Mouse (Mus musculus): Measurements from ENCODE around the gene Serpinb8. TPM values are rescaled to one million over a fixed set of nuclear protein-coding genes. Genes with fewer than 3 reads are reported as not detected.

Gene Serpinb8
- 0.50 TPM in 1 of 2 replicates, not detected in the other for polyA plus RNA-seq (2011; ENCODE audit: insufficient read depth, insufficient read length, low replicate concordance, missing spikeins)

DNA sequence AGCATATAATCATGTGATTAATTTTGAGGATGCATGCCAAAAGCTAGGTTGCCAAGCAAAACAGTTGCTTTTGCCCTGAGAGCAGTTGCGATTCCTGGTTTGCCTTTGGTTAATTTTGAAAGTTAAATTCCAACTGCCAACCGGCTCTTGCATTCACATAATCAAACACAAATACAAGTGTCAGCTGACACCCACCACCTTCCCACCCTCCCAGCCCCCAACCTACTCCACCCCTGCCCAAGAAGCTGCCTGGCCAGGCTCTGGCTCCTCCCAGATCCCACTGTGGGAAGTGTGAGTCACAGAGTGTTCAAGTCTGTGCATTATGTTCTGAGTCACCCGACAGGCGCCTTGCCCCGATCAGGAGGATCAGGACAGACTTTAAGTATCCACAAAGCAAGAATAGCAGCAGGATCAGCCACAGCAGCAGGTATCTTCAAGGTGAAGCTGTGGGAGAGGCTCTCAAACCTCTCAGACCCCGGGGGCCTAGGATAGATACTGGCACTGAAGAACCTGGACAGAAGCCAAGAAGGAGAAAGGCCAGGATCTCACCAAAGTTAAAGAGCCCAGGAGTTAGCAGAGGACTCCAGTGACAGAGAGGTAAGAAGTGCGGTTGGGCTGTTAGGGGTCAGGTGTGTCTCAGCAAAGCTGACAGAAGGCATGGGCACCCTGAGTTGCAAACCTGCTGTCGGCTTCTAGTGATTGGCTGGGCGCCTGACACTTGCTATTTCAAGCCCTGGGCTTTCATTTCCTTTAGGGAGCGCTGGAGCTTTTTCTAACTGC, at the start of gene Serpinb8:
Serpinb8 (plus strand) TSS at position 316 of the 780 bp plus-strand sequence.
- TF ChIP-seq POLR2A (IDR thresholded peaks at IDR 0.05; ENCODE audit: borderline replicate concordance, control insufficient read depth, low read depth, low read length): no peak
- TF ChIP-seq CTCF (IDR thresholded peaks at IDR 0.05; ENCODE audit: control insufficient read depth, insufficient read depth, low read length): no peak
- H3K4me3 ChIP-seq (replicated peaks; ENCODE audit: control insufficient read depth, low read depth, low read length): no peak within 1 kb of the TSS
- no peak within 1 kb of the TSS for H3K27ac ChIP-seq (ENCODE audit: control insufficient read depth, insufficient read depth, low read depth, low read length, poor library complexity)
- 25% methylated on average over 10 of the region's 10 CpGs for WGBS
- H3K4me1 ChIP-seq (ENCODE audit: control insufficient read depth, insufficient read depth, low read length): peaks cover 1% of the 10 kb centered on the region; the same call in 1 of the 2 replicates

DNA sequence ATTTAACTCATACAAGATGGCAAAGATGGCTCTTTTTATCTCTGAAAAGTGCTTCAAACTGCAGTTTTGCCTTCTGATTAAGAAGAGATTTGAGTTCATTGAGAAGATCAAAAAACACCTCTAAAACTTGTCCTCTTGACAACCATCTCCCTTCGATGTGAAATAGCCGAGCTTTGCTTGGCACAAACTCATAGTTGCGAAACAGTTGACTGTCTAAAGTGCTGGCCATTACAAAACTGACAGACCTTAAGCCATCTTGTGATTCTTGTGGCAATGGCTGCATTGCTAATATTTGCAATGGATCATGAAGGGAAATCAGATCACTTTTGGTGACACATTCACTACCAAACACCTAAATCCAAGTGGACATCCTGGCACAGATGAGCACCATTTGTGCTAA, 30.3 kb upstream of the Serpinb8 start:
- H3K4me3 ChIP-seq (replicated peaks; ENCODE audit: control insufficient read depth, low read depth, low read length): no peak overlapping the region
- H3K4me1 ChIP-seq (ENCODE audit: control insufficient read depth, insufficient read depth, low read length): no peaks in the 10 kb centered on the region
- TF ChIP-seq POLR2A (IDR thresholded peaks at IDR 0.05; ENCODE audit: borderline replicate concordance, control insufficient read depth, low read depth, low read length) (no peak), CTCF (IDR thresholded peaks at IDR 0.05; ENCODE audit: control insufficient read depth, insufficient read depth, low read length) (no peak)
- 39% methylated on average over 3 of the region's 3 CpGs for WGBS
- no peak overlapping the region for H3K27ac ChIP-seq (ENCODE audit: control insufficient read depth, insufficient read depth, low read depth, low read length, poor library complexity)

DNA sequence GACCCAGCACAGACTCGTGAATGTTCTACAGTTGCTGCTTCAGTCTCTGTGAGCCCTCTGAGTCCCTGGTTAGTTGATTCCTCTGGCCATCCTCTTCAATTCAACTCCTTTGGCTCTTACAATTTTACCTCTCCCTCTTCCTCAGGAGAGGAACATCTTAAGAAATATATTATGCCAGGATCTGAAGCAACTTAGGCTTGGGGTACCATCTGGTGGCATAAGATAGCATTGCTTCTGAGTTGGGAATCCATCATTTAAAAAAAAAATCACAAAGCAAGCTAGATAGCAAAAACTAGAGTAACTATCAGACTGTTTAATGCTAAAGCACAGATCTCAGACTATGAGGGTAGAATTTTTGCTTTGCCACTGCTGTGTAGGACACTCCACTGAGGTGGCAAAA, 27.7 kb upstream of the Serpinb8 start:
- TF ChIP-seq CTCF (IDR thresholded peaks at IDR 0.05; ENCODE audit: control insufficient read depth, insufficient read depth, low read length): no peak
- no peak for TF ChIP-seq POLR2A (IDR thresholded peaks at IDR 0.05; ENCODE audit: borderline replicate concordance, control insufficient read depth, low read depth, low read length)
- Histone ChIP-seq H3K4me3 (replicated peaks; ENCODE audit: control insufficient read depth, low read depth, low read length) (no peak overlapping the region), H3K27ac (ENCODE audit: control insufficient read depth, insufficient read depth, low read depth, low read length, poor library complexity) (no peak overlapping the region), H3K4me1 (ENCODE audit: control insufficient read depth, insufficient read depth, low read length) (no peaks in the 10 kb centered on the region)
- 56% methylated on average over 1 of the region's 1 CpGs for WGBS

DNA sequence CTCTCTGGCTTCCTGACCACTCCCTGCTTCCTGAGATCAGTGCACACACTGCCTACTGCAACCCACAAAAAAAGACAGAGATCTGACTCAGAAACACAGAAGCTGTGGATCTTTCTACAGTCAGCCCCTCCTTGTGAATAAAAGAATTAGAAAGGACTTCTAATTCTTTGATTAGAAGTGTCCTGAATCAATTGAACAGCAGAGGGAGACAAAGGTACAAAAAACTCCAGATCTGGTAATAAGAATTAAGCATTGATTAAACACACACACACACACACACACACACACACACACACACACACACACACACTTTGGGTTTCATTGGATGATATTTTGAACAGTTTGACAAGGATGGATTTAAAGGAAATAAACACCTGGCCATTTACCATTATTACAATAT, 24.2 kb upstream of the Serpinb8 start:
- no peak for TF ChIP-seq CTCF (IDR thresholded peaks at IDR 0.05; ENCODE audit: control insufficient read depth, insufficient read depth, low read length)
- TF ChIP-seq POLR2A (IDR thresholded peaks at IDR 0.05; ENCODE audit: borderline replicate concordance, control insufficient read depth, low read depth, low read length): no peak
- no peak overlapping the region for H3K4me3 ChIP-seq (replicated peaks; ENCODE audit: control insufficient read depth, low read depth, low read length)
- no peaks in the 10 kb centered on the region for H3K4me1 ChIP-seq (ENCODE audit: control insufficient read depth, insufficient read depth, low read length)
- no peak overlapping the region for H3K27ac ChIP-seq (ENCODE audit: control insufficient read depth, insufficient read depth, low read depth, low read length, poor library complexity)

DNA sequence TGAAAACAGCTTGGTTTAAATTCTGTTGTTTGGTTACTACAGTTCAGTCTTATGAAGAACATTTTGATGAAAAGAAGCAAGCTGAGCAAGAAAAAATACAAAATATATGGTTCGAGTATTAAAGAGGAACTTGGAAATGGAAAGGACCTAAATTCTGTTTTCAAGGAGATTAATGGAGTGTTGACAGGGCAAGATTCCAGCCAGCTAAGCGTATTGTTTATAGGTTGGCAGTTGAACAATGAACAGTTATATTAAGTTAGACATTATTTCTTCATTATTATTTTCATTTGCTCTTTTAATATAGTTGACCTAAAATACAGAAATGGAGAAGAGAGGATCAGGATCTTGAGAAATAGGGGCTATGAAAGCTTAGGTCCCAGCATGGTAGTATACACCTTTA, 13.7 kb upstream of the Serpinb8 start:
- Histone ChIP-seq H3K4me3 (replicated peaks; ENCODE audit: control insufficient read depth, low read depth, low read length) (no peak overlapping the region), H3K27ac (ENCODE audit: control insufficient read depth, insufficient read depth, low read depth, low read length, poor library complexity) (no peak overlapping the region), H3K4me1 (ENCODE audit: control insufficient read depth, insufficient read depth, low read length) (no peaks in the 10 kb centered on the region)
- 51% methylated on average over 2 of the region's 2 CpGs for WGBS
- TF ChIP-seq CTCF (IDR thresholded peaks at IDR 0.05; ENCODE audit: control insufficient read depth, insufficient read depth, low read length) (no peak), POLR2A (IDR thresholded peaks at IDR 0.05; ENCODE audit: borderline replicate concordance, control insufficient read depth, low read depth, low read length) (no peak)

DNA sequence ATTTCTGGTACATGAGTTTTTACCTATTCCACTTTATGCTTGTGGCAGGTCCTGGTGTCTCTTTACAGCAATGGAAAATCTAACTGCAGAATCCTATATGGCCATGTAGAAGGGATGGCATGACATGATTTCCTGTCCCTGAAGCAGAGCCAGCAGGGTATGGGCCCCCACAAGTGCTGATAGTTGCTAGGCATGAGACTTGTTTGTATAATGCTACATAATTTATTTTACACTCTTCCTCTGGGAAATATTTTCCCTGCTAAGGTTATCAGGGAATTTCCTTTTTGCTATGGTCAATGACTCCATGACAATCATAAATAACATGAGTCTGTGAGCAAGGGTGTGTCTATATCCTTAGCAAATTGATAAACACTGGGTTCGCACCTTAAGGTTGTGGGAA, 12.3 kb upstream of the Serpinb8 start:
- TF ChIP-seq CTCF (IDR thresholded peaks at IDR 0.05; ENCODE audit: control insufficient read depth, insufficient read depth, low read length) (no peak), POLR2A (IDR thresholded peaks at IDR 0.05; ENCODE audit: borderline replicate concordance, control insufficient read depth, low read depth, low read length) (no peak)
- H3K4me3 ChIP-seq (replicated peaks; ENCODE audit: control insufficient read depth, low read depth, low read length): no peak overlapping the region
- WGBS: 86% methylated on average over 1 of the region's 1 CpGs
- no peak overlapping the region for H3K27ac ChIP-seq (ENCODE audit: control insufficient read depth, insufficient read depth, low read depth, low read length, poor library complexity)
- H3K4me1 ChIP-seq (ENCODE audit: control insufficient read depth, insufficient read depth, low read length): no peaks in the 10 kb centered on the region; the same call in 1 of the 2 replicates

- H3K27ac ChIP-seq (ENCODE audit: control insufficient read depth, insufficient read depth, low read depth, low read length, poor library complexity): no peak overlapping the region
- no peak overlapping the region for H3K4me3 ChIP-seq (replicated peaks; ENCODE audit: control insufficient read depth, low read depth, low read length)
- TF ChIP-seq CTCF (IDR thresholded peaks at IDR 0.05; ENCODE audit: control insufficient read depth, insufficient read depth, low read length) (no peak), POLR2A (IDR thresholded peaks at IDR 0.05; ENCODE audit: borderline replicate concordance, control insufficient read depth, low read depth, low read length) (no peak)
- H3K4me1 ChIP-seq (ENCODE audit: control insufficient read depth, insufficient read depth, low read length): peaks cover 1% of the 10 kb centered on the region; the same call in 1 of the 2 replicates
- 29% methylated on average over 1 of the region's 1 CpGs for whole genome bisulfite sequencing
Observed at GRCm38 (mm10) chr1:107581220-107581619, 8.6 kb upstream of the Serpinb8 start.

DNA sequence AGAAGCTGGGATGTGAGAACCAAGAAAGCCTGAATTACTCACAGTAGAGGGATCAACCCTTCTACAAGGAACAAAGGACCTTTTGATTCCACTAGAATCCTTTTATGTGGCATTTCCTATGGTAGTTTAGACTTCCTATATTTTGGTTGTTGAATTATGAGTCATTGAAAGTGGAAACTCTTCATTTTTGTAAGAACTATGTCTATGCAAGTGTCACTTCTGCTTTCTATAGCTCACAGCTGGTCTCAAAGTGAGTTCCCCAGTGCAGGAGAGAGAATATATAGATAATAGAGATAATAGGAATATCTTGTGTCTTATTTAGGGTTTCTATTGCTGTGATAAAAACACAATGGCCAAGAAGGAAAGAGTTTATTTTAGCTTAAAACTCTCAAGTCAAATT, 6.9 kb upstream of the Serpinb8 start:
- H3K4me3 ChIP-seq (replicated peaks; ENCODE audit: control insufficient read depth, low read depth, low read length): no peak overlapping the region
- H3K4me1 ChIP-seq (ENCODE audit: control insufficient read depth, insufficient read depth, low read length): peaks cover 1% of the 10 kb centered on the region; the same call in 1 of the 2 replicates
- H3K27ac ChIP-seq (ENCODE audit: control insufficient read depth, insufficient read depth, low read depth, low read length, poor library complexity): no peak overlapping the region; the same call in 1 of the 2 replicates
- no peak for TF ChIP-seq POLR2A (IDR thresholded peaks at IDR 0.05; ENCODE audit: borderline replicate concordance, control insufficient read depth, low read depth, low read length)
- TF ChIP-seq CTCF (IDR thresholded peaks at IDR 0.05; ENCODE audit: control insufficient read depth, insufficient read depth, low read length): no peak
